In the genomic region with DNA sequence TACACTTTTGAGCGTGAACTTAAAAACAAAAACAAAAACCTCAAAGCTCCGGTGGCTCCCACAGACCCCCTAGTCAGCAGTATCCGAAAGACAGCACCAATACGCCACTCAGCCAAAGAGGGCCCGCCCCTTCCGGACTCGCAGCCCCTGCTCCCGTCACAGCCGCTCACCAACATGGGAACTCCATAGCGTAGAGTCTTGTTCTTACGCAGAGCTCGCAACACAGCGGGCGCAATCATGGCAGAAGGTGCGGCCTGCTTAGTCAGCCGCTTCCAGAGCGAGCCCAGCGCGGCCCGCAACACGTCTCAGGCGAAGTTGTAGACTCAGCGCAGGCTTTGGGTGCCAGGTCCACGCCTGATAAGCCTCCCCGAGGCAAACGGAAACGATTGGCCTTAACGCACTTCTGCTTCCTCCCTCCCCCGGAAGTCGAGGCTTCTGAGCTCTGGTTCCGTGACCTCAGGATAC, we compare ENCODE assay signal across 8 mouse cellular contexts. TPM values are rescaled to one million over a fixed set of nuclear protein-coding genes. Genes with fewer than 3 reads are reported as not detected.
DNase-seq lines count a peak whose midpoint lies in the region; ATAC-seq lines count a peak whose summit lies in the region.

Cox16 (minus strand) TSS at position 401 of the 465 bp plus-strand sequence.

- ATAC-seq in hindbrain, embryonic 11.5 days (ENCODE audit: low FRiP score) = peak; percentile 98

- no peaks in the 10 kb centered on the region for H3K36me3 ChIP-seq in hindbrain, embryonic 11.5 days (ENCODE audit: control insufficient read depth, insufficient read depth, low read length)

- peak within 1 kb of the TSS; percentile 90 for H3K27ac ChIP-seq in hindbrain, embryonic 11.5 days (ENCODE audit: low read depth, low read length)

- no peaks in the 10 kb centered on the region for H3K27me3 ChIP-seq in hindbrain, embryonic 11.5 days (ENCODE audit: control insufficient read depth, insufficient read depth, low read length)

- no peaks in the 10 kb centered on the region for H3K9me3 ChIP-seq in hindbrain, embryonic 11.5 days (ENCODE audit: control insufficient read depth, low read length)

- no peaks in the 10 kb centered on the region for H3K4me1 ChIP-seq in hindbrain, embryonic 11.5 days (replicated peaks; ENCODE audit: control insufficient read depth, insufficient read depth, low read length)

- H3K4me3 ChIP-seq in hindbrain, embryonic 11.5 days (ENCODE audit: low read depth, low read length) = peak within 1 kb of the TSS; percentile 69

- WGBS in hindbrain, embryonic 11.5 days = under 1% methylated on average over 31 of the region's 31 CpGs

- H3K9ac ChIP-seq in hindbrain, embryonic 11.5 days (ENCODE audit: low read depth, low read length) = peak within 1 kb of the TSS; percentile 70

- peak; percentile 91 for DNase-seq in Muller cell, postnatal 12 days (ENCODE audit: inconsistent ontology term)
- DNase-seq in cerebellum, adult 9-11 months = peak; percentile 88
- peak; percentile 71 to 87 for DNase-seq in frontal cortex, adult 2 months (ENCODE audit: extremely low spot score in 1 of 2, low spot score in 1 of 2)
- peak; percentile 90 for DNase-seq in hindbrain, embryonic 11.5 days (ENCODE audit: low spot score)
- DNase-seq in layer of hippocampus, postnatal 10 days (ENCODE audit: low spot score in 2 of 2) = peak; percentile 82 to 87
- DNase-seq in lung, postnatal 10 days = peak; percentile 91
- DNase-seq in ovary, postnatal 36 days (ENCODE audit: low spot score) = peak; percentile 83
- DNase-seq in thymus, postnatal 25 days = peak; percentile 90

- H3K4me2 ChIP-seq in hindbrain, embryonic 11.5 days (replicated peaks; ENCODE audit: low read depth, low read length) = peak within 1 kb of the TSS; percentile 46

RNA-seq across cellular contexts. Expression of gene Cox16, which starts in this region (rescaled TPM):
- 63.2 and 66.4 TPM in 2 replicates for polyA plus RNA-seq in frontal cortex, adult 2 months (2012; rRNA removed)
- 132 and 136 TPM in 2 replicates for polyA plus RNA-seq in hindbrain, embryonic 11.5 days (2014; fragmentation: Nextera tagmentation; extraction: Ambion mirVana)
- 10 to 100 TPM; 35.9 to 49.9 TPM for total RNA-seq in layer of hippocampus, postnatal 10 days (2021)

Comparison
In these comparisons a context has a peak if more than half of its experiments do, and no peak if none do; other contexts are left out.
1. Peak in every context shown above with its lines: DNase-seq, ATAC-seq, H3K4me3 ChIP-seq and H3K27ac ChIP-seq.